Mouse (Mus musculus): ENCODE results near the gene Gstk1.

Gstk1 gene

DNA sequence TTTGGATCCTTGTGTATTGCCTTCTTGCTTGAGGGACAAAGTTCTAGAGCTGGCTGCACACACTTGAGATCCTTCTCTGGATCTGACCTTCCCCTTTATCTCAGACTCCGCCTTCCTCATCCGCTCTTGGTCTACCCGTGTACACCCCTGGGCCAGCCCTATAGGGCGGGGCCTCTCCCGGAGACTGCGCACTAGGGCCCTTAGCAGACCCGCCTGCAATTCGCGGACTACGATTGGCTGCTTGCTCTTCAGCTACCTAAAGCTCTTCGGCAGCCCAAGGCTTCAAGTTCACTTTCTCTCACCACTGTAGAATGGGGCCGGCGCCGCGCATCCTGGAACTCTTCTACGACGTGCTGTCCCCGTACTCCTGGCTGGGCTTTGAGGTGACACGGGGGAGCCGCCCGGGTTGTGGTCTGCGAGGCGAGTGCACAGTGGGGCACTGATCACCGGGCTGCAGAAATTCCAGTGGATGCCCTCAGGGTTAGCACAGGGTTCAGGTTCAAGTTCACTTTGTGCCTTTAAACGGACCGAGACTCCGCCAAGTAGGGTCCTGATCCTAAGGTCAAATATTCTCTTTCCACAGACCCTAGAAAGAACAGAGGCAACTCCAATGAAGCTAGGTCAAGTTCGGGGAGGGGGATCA lies at the start of gene Gstk1:
Gstk1 (plus strand) TSS at position 225 of the 643 bp plus-strand sequence.
- DNase-seq (ENCODE audit: extremely low read depth, low read depth, low spot score): no peak

- no peak for DNase-seq (ENCODE audit: extremely low read depth, low read depth, low spot score)
These were observed 48.0 kb upstream of the Gstk1 start for GRCm38 (mm10) chr6:42197710-42198109.

DNA sequence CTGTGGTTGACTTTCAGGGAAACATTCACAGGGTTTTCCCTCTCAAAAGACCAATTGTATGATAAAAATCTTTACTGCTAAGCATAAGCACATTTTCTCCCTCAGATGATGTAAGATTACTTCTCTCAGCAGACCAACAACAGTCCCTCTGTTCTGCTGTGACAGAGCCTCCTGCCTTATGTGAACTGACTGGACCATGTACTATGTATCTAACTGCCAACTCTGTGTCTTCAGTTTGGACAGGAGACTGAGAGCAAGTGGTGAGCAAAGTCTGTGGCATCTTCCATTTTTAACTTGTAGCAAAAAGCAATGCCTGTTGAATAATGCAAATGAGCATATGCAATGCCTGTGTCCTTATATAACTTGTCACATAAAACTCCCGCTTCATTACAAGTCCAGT lies 46.2 kb upstream of the Gstk1 start:
- no peak for DNase-seq (ENCODE audit: extremely low read depth, low read depth, low spot score)

- no peak for DNase-seq (ENCODE audit: extremely low read depth, low read depth, low spot score)
These were observed 30.7 kb upstream of the Gstk1 start, which contains the start of gene Tas2r144 for GRCm38 (mm10) chr6:42215028-42215427. Gene Tas2r144, plus strand, starts transcription at chr6:42215328.

- no peak for DNase-seq (ENCODE audit: extremely low read depth, low read depth, low spot score)
These were observed 23.4 kb upstream of the Gstk1 start for GRCm38 (mm10) chr6:42222286-42222685.

DNA sequence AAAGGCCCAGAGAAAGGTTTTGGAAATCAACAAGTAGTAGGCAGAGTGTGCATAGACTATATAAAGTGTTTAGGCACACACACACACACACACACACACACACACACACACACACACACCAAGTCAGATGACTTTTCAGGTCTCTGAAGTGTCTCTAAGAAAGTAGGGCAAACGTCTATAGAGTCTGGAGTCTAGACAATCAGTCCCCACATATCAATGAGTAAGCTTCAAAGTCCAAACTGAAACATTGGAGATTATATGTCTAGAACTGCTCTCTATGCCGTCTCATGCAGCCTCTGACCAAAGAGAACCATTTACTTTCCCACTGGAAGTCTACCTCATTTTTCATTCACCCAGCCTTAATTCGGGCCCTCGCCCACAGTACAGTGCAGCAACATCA lies 20.7 kb upstream of the Gstk1 start:
- DNase-seq (ENCODE audit: extremely low read depth, low read depth, low spot score): no peak

DNA sequence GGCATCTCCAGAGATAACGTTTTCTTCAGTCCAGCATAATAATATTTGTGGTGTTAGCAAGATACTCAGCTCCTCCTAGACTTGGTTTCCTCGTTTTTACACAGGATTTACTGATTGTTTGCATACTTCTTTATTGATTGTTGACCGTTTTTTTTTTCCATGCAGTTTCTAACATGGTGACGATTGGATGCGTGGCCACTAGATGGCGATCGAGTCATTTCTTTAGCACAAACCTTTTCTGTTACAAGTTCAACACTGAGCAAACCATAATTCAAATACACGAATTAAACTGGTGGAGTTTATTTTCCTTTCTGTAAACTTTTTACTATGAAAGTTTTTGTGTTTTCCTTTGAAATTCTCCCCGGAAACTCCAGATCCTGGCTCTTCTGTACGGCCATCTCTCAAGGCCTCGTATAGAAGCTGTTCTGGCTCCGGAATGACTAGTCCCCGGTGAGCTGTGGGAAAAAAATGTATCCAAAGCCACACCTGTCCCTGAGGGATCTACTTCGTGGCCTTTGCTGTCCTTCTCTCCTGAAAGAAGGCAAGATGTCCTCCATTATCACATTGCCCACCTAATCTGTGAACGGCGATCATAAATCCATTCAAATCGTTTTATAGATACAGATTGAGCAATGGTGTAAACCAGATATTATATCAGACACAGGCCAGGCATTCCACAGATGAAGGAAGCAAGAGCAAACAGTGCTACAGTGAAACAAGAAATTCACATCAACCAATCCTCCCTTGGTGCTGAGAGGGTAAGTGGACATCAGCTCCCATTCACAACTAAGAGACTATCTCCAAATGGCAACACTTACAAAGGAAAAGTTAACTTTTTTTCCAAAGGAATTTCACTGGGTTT lies 18.3 kb upstream of the Gstk1 start:
- no peak for DNase-seq (ENCODE audit: extremely low read depth, low read depth, low spot score)

DNA sequence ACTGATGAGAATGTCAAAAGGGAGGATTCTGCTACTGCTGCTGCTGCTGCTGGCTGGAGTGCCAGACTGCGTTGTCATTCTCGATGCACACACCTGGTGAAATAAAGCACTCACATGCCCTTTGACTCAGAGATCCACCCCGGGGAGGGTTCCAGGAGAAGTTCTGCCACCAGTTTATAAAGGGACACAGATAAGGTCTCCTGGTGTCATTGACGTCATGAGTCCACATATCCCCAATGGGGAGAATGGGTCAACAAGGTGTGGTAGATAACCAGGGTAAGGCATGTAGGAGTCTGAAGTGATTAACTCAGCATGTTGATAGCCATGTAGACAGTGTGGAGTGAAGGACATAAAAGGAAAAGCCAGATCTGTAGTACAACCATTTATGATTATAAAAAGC lies 16.1 kb upstream of the Gstk1 start:
- DNase-seq (ENCODE audit: extremely low read depth, low read depth, low spot score): no peak

DNA sequence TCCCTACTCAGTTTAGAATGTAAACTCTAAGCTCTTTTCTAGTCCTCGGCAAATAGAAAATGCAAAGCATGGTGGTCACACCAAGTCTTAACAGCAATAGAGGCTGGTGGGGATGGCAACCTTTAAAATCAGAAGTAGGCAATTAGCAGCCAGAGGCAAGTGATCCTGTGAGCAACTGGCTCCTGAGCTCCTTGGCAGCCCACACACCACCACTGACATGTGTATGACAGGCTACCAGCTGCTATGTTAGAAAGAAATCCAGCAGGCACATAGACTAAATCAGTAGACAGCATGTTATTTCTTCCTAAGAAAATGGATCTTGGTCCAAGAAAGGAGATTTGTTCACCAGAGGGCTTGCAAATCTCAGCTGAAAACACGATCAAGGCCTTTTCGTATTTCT lies 14.5 kb upstream of the Gstk1 start:
- no peak for DNase-seq (ENCODE audit: extremely low read depth, low read depth, low spot score)

DNA sequence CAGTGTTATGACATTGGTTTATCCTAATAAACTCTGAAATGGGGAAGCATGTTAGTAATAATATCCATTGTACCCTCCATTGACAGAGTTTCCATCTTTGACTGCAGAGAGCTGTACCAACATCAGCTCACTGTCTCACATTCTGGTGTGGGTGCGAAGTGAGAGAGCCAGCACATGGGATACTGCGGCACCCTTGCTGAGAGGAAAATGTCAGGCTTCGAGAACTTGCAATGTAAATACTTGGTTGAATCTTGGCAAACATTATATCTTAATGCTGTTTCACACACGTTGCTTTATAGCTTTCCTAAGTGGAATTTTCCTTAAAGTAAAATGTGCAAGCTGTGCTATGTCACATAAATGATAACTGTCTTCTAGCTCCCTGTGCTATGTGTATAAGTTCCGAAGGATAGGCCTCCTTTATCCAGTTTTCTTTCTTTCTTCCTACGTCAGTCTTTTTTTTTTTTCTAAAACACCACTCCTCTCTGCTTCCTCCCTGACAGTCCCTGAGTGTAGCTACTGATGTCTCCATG lies 8.4 kb upstream of the Gstk1 start:
- DNase-seq (ENCODE audit: extremely low read depth, low read depth, low spot score): no peak

- DNase-seq (ENCODE audit: extremely low read depth, low read depth, low spot score): no peak
These were observed 4.3 kb upstream of the Gstk1 start for GRCm38 (mm10) chr6:42241311-42242045.

- no peak for DNase-seq (ENCODE audit: extremely low read depth, low read depth, low spot score)
These were observed 1.4 kb downstream of the Gstk1 start for GRCm38 (mm10) chr6:42247173-42247572.

DNA sequence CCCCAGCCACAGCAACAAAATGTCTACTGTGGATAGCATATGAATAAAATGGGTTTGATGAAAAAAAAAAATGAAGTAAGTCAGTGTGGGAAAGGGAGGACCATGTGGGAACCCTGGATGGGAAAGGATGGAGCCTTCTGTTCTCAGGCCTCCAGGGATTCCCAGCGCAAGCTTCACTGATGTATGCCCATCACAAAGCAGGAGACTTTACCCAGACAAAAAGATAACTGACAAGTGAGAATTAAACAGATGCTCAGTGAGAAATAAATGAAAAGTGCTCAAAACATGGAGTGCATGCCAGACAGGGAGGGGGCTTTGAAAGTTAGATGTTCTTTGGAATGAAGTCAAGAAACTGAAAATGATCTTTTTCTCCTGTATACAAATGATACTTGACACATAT lies 2.2 kb downstream of the Gstk1 start:
- DNase-seq (ENCODE audit: extremely low read depth, low read depth, low spot score): no peak

GRCm38 (mm10) chr6:42251791-42252190 lies 6.1 kb downstream of the Gstk1 start:
- DNase-seq (ENCODE audit: extremely low read depth, low read depth, low spot score): no peak

DNA sequence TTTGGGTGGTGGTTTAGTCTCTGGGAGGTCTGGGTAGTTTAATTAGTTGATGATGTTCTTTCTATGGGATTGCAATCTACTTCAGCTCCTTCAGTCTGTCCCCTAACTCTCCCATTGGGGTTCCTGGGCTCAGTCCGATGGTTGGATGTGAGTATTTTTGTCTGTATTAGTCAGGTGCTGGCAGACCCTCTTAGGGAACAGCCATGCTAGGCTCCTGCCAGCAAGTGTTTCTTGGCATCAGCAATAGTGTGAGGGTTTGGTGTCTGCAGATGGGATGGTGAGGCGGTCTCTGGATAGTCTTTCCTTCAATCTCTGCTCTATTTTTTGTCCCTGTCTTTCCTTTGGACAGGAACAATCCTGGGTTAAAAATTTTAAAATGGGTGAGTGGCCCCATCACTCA lies 7.4 kb downstream of the Gstk1 start:
- no peak for DNase-seq (ENCODE audit: extremely low read depth, low read depth, low spot score)

GRCm38 (mm10) chr6:42257303-42257863 lies 11.6 kb downstream of the Gstk1 start:
- no peak for DNase-seq (ENCODE audit: extremely low read depth, low read depth, low spot score)

DNA sequence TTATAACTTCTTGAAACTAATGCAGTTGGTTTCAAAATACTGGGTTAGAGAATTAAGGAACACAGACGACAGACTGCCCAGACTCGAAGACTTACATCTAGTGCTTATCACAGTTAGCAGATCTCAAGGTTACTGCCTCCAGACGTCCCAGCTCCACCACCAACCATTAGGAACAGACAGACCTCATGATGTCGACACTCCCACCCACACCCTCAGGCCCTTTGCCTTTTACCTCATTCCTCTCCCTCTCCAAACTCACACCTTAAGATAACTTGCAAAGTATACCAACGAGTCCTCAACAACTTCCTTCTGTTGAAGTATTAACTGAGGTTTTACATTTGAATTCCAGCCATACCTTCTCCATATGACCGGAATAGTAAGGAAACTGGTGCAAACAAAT lies 14.7 kb downstream of the Gstk1 start:
- DNase-seq (ENCODE audit: extremely low read depth, low read depth, low spot score): peak; percentile 75

GRCm38 (mm10) chr6:42261524-42262170 lies 15.9 kb downstream of the Gstk1 start, which contains the start of gene Tmem139:
Gene Tmem139, plus strand, starts transcription at chr6:42261970.
- DNase-seq (ENCODE audit: extremely low read depth, low read depth, low spot score): peak; percentile 42

DNA sequence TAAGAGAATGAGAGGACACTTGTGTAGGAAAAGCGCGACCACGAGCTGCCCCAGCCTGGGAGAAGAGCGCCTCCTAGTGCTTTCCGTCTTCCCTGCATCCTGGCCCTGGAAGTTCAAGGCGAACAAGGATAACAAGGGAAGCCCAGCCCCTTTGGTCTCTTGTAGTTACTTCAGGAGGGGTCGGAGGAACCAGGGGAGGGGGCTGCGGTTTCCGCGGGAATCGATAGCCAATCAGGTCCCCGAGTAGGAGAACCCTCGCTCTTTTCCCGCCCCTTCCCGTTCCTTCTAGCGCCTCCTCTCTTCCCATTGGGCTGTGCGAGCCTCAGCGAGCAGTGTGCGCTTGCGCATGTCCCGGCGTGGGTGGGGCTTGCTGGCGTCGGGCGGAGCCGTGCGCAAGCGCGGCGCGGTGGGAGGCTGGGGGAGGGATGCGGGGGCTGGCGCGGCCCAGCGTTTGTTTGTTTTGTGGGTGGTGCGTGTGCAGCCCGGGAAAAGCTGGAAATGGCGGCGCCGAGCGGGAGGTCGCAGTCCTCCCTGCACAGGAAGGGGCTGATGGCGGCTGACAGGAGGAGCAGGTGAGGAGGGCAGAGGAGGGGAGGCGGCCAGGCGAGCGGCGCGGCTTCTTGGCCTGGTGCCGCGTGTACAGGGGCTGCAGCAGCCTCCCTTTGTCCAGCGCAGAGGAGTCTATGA lies 19.0 kb downstream of the Gstk1 start, which contains the start of gene Casp2:
Casp2 (plus strand) TSS at position 360 of the 687 bp plus-strand sequence.
- DNase-seq (ENCODE audit: extremely low read depth, low read depth, low spot score): peak; percentile 76
